Mouse (Mus musculus) hindlimb bud, embryonic 11.5 days (tissue): ENCODE results near the gene Zfp446.
"Not testable (repeated sequence)": the region's sequence is repeated elsewhere in the genome, so short reads cannot be mapped to it uniquely, and the experiment has no call there.

Source experiments
- DNase-seq: peaks from one replicate; pipeline ENCODE4 v3.0.0-alpha.2; 2012; ENCODE audit warnings: low read depth, low spot score; ENCODE audit errors: extremely low spot score

Zfp446 gene

DNA sequence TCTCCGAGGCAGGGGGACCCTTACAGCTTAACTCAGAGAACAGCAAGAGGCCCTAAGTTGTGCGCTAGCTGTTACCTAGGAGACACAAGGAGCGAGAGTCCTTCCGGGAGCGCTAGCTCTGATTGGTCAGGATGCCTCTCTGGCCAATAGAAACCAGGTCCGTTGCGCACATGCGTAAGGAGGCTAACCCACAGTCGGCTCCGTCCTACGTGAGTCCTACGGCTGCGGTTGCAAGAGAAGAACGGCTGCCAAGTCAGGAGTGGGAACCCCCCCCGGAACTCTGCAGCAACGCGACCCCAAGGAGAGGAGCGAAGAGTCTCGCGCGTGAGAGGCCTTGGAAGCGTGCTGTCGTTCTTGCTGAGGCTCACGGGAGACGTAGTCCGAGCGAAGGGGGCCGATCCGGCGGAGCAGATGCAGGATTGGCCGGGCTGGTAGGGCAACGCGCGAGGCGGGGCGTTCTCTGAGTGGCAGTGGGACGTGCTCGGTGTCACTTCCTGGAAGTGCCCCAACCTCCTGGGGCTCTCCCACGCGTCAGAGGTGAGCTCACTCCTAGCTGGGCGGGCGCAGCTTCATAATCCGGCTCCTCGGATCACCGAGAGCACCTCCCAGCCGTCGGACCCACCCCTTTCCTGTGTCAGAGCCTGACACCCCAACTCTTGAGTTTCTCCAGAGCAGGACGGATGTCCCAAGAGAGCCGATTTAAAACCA is at the start of gene Zfp446:
Gene Zfp446 (plus strand): TSS at position 167 of the 708 bp plus-strand sequence.
- DNase-seq = peak; percentile 89

- DNase-seq = no peak
Observed at GRCm38 (mm10) chr7:12933615-12934140, 44.0 kb upstream of the Zfp446 start.

DNA sequence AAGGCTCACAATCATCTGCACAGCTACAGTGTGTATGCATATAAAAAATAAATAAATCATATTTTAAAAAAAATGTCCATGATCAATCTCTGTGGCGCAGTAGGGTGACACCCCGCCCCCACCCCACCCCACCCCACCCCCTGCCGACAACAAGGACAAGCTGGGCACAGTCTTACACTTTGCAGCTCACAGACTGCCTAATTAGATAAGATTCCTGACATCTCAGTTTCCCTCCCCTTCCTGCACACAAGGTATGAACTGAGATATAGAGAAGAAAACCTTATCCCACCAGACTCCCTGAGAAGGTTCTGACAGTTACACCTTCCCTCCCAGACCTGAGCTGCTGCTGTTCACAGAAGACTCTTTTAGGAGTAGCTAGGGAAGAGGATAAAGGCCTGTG is 42.8 kb upstream of the Zfp446 start:
- no peak for DNase-seq

GRCm38 (mm10) chr7:12937254-12937803 is 40.3 kb upstream of the Zfp446 start:
- not testable (repeated sequence) for DNase-seq

GRCm38 (mm10) chr7:12940599-12940998 is 37.0 kb upstream of the Zfp446 start:
- no peak for DNase-seq

DNA sequence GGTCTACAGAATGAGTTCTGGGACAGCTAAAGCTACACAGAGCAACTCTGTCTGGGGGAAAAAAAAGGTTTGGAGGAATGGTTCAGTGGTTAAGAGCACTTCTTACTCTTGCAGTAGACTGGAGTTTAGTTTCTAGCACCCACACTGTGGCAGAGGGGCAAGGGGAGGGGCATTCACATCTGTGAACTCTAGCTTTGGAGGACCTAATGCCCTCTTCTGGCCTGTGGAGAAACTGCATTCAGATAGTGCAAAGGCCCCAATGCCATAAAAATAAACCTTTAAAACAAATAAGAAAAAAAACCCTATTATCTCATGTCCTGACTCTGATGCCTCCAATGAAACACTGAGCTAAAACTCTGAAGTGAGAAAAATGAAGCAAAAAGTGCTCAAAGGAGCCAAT is 34.2 kb upstream of the Zfp446 start:
- no peak for DNase-seq

DNA sequence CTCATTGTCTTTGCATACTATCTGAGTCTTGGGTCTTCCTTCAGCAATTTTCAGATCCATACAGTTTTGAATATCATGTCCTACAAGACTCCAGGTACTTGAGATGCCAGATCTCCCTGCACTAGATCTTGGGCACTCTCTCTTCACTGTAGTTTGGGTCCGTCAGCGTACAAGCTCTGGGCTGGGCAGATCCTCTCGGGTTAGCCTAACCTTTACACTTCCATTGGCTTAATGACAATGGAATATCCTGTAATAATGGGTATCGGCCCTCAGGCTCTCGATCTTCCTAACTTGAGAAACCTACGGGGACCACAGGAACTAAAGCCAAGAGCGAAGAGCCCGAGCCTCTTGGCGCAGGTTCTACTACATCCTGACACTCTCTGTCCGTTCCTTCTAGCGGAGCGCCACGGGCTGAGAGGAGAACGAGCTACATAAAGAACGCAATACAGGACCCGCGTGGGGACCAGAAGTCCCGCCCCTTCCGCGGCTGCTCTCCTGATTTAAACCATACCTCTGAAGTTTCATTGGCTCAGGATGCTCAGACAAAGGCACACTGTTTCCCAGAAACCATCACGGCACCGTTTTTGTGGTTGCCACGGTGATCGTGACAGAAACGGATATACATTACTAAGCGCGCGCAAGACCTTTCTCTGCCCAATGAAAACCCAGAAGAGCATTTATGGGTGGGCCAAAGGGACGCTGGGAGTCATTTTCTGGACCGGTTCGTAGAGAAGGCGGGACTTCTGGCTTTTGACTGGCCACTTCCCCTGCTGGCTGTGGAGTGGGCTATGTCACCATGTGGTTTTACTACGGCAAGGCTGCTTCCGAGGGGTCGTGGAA is 28.4 kb upstream of the Zfp446 start:
- DNase-seq = peak; percentile 86

DNA sequence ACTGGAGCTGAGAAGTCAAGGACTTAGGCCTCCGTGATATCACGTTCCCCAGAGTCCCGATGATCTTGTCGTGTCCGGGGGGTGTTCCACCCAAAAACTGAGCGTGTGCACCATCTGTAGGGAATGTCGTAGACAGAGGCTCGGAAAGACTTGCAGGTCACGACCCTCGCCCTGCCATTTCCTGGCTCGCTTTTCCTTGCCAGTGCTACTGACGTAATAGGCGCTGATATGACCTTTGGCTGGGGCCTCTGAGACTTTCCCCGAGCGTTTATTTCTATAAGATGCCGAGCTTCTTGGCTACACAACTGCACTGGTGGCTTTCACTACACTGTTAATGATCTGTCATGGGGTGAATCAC is 27.8 kb upstream of the Zfp446 start:
- DNase-seq = no peak

DNA sequence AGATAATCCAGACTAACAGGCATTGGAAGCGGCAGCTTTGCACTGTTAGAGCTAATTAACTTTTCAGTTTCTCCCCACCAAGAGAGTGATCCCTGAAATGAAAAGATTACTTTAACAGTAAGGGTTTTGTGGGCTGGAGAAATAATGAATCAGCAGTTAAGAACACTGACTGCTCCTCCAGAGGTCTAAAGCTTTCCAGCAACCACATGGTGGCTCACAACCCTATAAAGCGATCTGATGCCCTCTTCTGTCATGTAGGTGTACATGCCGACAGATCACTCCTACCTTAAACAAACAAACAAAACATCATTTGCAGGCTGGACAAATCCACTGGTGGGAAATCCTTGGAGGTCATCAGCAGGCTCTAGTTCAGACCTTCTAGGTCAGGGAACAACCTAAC is 22.8 kb upstream of the Zfp446 start:
- DNase-seq = no peak

DNA sequence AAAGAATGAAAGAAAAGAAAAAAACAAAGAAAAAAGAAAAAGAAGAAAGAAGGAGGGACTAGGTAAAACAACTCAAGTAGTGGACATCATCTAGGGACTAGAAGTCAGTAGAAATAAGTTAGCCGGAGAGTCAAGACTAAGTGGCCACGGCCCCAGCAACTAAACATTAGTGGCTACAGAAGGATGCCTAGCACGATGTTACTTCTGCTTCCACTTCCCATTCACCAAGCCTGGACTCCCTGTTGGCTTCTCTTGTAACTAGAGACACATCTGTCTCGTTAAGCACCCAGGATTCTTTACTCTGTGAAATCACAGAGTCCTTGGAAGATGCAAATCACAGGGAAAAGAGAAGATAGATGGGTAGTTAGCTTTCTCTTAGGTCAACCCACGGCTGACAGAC is 20.1 kb upstream of the Zfp446 start:
- no peak for DNase-seq

DNA sequence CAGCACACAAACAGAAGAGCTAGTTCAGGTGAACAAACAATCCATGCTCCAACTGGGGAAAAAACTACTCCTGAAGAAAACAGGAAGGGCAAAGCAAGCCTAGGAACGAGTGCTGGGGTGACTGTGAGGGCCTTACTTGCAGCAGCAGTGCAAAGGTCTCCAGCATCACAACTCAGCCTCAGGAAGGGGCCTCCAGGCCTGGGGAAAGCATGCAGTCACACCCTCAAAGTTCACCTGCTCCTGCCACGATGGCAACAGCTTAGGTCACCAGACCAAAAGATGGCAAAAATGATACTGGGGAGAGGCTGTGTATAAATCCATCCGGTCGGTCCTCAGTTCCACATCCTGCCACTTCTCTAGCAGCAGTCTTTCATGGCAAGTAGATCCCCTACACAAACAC is 18.7 kb upstream of the Zfp446 start:
- no peak for DNase-seq

GRCm38 (mm10) chr7:12959718-12960117 is 17.9 kb upstream of the Zfp446 start:
- no peak for DNase-seq

- no peak for DNase-seq
Observed at GRCm38 (mm10) chr7:12961511-12962141, 16.0 kb upstream of the Zfp446 start.

DNA sequence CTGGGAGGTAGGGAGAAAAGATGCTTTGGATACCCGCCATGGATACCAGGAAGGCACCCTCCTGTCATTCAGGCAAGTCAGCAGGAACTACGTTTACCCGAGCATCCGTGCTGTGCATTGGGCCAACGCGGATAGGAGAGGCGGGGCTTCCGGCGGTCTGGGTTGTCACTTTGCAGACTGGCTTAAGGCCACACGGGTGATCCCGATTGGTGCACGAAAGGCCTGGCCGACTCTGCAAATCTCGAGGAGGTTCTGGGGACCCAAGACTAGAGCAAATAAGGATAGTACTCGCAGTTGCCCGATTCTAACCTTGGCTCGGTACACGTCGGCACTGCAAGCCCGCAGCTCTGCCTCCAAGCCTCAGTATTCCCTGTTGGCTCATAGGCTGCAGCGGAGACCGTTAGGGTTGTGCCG is 12.0 kb upstream of the Zfp446 start, which contains the start of gene Zfp324:
Gene Zfp324 (plus strand): TSS at position 161 of the 414 bp plus-strand sequence.
- no peak for DNase-seq

DNA sequence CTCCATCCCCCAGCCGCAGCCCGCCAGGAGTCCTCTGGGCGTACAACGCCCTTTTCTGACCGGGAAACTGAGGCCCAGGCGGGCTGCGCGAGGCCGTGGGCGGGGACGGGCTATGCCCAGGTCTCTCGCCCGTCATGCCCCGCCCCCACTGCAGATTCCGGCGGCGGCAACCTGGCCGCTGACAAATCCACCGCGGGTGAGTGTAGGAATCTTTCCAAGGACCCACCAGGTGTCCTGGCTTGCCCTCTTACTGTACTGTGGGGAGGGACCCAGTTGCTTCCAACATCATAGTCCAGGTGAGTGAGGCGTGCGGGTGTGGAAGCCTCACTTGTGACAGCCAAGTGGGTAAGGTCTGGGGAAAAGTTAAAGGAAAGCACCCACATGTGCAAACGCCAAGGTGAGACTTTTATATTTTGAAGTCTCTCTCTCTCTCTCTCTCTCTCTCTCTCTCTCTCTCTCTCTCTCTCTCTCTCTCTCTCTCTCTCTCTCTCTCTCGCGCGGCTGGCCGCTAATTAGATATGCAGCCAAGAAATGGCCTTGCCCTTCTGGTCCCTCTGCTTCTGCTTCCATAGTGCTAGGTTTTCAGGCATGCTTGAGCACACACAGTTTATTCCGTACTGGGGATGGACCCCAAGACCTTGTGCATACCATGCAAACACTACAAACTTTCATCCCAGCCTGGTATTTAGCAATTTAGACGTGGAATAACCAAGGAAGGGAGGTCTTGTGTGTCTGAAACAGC is 11.4 kb upstream of the Zfp446 start:
- DNase-seq = no peak

DNA sequence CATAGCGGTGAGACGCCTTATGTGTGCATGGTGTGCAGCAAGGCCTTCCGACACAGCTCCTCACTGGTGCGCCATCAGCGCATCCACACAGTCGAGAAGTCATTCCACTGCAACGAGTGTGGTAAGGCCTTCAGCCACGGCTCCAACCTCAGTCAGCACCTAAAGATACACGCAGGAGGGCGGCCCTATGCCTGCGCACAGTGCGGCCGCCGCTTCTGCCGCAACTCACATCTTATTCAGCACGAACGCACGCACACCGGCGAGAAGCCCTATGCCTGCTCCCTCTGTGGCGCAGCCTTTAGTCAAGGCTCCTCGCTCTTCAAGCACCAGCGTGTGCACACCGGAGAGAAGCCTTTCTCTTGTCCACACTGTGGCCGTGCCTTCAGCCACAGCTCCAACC is 6.7 kb upstream of the Zfp446 start:
- no peak for DNase-seq

GRCm38 (mm10) chr7:12978931-12979722 is 1.5 kb downstream of the Zfp446 start:
- no peak for DNase-seq

DNA sequence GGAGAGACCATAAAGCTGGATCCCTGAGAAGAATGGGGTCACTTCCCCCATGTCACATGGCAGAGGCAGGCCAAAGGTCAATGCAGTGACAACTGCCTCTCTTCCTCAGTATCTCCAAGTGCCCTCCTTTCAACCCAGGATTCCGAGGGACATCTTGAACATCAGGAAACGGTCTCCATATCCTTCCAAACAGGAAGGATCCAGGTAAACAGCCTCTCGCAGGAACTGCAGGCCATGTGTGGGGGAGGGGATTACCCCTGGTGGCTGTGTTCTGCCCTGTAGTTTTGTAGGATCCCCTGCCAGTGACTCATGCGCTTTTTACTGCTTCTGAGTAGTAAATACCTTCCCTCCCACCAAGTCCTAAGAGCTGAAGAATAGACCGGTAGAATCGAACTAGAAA is 2.1 kb downstream of the Zfp446 start:
- DNase-seq = no peak

DNA sequence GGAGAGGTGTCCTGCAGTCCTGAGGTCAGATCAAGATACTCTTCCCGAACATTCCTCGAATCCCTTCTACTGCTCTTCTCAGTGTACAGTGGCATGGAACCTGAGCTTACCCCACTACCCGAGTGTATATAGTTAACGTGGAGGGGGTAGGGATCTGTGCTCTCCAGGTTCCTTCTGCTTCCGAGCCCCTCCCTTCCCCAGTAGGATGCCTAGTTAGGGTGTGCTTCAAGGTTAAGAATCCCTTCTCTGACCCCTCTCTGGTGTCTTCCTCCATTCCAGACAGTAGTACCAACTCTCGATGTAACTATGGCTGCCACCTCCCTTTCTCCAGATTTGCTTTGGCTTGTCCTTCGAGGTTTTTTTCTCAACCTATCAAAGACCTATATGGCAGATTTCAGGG is 2.6 kb downstream of the Zfp446 start:
- no peak for DNase-seq

- no peak for DNase-seq
Observed at GRCm38 (mm10) chr7:12985724-12986123, 8.1 kb downstream of the Zfp446 start.
